ENCODE assay signal across 10 mouse cellular contexts in the genomic region with DNA sequence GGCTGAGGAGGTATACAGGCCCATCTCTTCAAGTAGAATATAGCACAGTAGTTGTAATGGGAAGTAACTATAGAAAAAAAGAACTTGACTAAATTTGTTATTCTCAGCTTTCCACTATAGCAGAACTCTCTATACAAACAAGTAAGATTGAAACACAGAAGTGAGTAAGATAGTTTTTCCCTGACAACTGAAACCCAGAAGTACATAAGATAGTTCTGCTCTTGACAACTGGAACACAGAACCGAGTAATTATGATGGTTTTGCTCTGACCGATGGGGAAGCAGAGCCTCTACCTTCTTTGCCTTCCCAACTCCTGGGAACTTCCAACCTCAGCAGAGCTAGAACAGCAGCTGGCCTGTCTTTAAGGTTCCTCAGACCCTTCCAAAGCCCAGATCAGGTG. TPM values are rescaled to one million over a fixed set of nuclear protein-coding genes. Genes with fewer than 3 reads are reported as not detected.
DNase-seq lines count a peak whose midpoint lies in the region; ATAC-seq and TF ChIP-seq lines count a peak whose summit lies in the region.
"Had no signal": no experiment of that assay in that cellular context is flagged by ENCODE, and none has a peak within 500 bp of the region (broad histone marks: within the 10 kb centered on the region; RNA-seq: fewer than 3 reads in every experiment).

No protein-coding gene starts in this region.

- H3K79me2 ChIP-seq in myocyte (ENCODE audit: control insufficient read depth, insufficient read depth), result no peaks in the 10 kb centered on the region

- no peak overlapping the region for H3K4me3 ChIP-seq in intestine, embryonic 15.5 days (replicated peaks)
- no peak overlapping the region for H3K4me3 ChIP-seq in intestine, embryonic 16.5 days (ENCODE audit: low read length)
- H3K4me3 ChIP-seq in G1E (ENCODE audit: low read depth, low read length) (peak overlapping the region; percentile 79; the same call in 1 of the 2 replicates), myocyte (no peak overlapping the region)
- H3K4me3 ChIP-seq in intestine, postnatal 0 days (ENCODE audit: low read depth, low read length), result peak overlapping the region; percentile 89; the same call in 1 of the 2 replicates
- no peak overlapping the region for H3K4me3 ChIP-seq in midbrain, embryonic 15.5 days

- DNase-seq in G1E (ENCODE audit: low spot score), result no peak
- DNase-seq in cerebellum, adult 8-10 months, result no peak
- DNase-seq: adrenal gland, adult 8-10 months; gastrocnemius, postnatal 14 days had no signal

- no peak overlapping the region for H3K9ac ChIP-seq in intestine, embryonic 15.5 days
- H3K9ac ChIP-seq in intestine, embryonic 16.5 days (ENCODE audit: low read depth, low read length), result no peak overlapping the region
- no peak overlapping the region for H3K9ac ChIP-seq in intestine, postnatal 0 days (ENCODE audit: low read depth, low read length)
- H3K9ac ChIP-seq in midbrain, embryonic 15.5 days, result no peak overlapping the region

- no peak overlapping the region for H3ac ChIP-seq in myocyte (ENCODE audit: control insufficient read depth, insufficient read length)

- no peak overlapping the region for H3K27ac ChIP-seq in intestine, embryonic 15.5 days
- H3K27ac ChIP-seq in intestine, embryonic 16.5 days (ENCODE audit: low read length), result no peak overlapping the region
- peak overlapping the region; percentile 57; the same call in 1 of the 2 replicates for H3K27ac ChIP-seq in intestine, postnatal 0 days (ENCODE audit: low read depth, low read length)
- no peak overlapping the region for H3K27ac ChIP-seq in midbrain, embryonic 15.5 days

- H3K9me3 ChIP-seq in intestine, embryonic 15.5 days, result no peaks in the 10 kb centered on the region
- no peaks in the 10 kb centered on the region for H3K9me3 ChIP-seq in intestine, embryonic 16.5 days (ENCODE audit: control insufficient read depth, low read length)
- H3K9me3 ChIP-seq in G1E (replicated peaks), result no peaks in the 10 kb centered on the region
- H3K9me3 ChIP-seq in intestine, postnatal 0 days (ENCODE audit: control insufficient read depth), result no peaks in the 10 kb centered on the region
- H3K9me3 ChIP-seq in midbrain, embryonic 15.5 days, result no peaks in the 10 kb centered on the region

- no peak for ATAC-seq in intestine, embryonic 15.5 days
- no peak for ATAC-seq in intestine, embryonic 16.5 days
- ATAC-seq in G1E (ENCODE audit: extremely low read depth, insufficient number of reproducible peaks, low FRiP score, poor library complexity, severe bottlenecking), result no peak
- ATAC-seq in intestine, postnatal 0 days, result no peak
- no peak for ATAC-seq in midbrain, embryonic 15.5 days (replicated peaks)
- ATAC-seq: forebrain, embryonic 14.5 days had no signal

- 82% methylated on average over 2 of the region's 2 CpGs for WGBS in intestine, embryonic 15.5 days
- WGBS in intestine, embryonic 16.5 days, result 79% methylated on average over 2 of the region's 2 CpGs
- WGBS in intestine, postnatal 0 days, result 86% methylated on average over 2 of the region's 2 CpGs
- WGBS in midbrain, embryonic 15.5 days, result 90% methylated on average over 2 of the region's 2 CpGs

- TF ChIP-seq POLR2A in myocyte (IDR thresholded peaks at IDR 0.05; ENCODE audit: insufficient read length, low read depth), result no peak

- peak overlapping the region; percentile 94; the same call in 1 of the 2 replicates for H3K4me2 ChIP-seq in intestine, embryonic 15.5 days (replicated peaks)
- H3K4me2 ChIP-seq in intestine, embryonic 16.5 days (ENCODE audit: low read depth, low read length), result no peak overlapping the region
- H3K4me2 ChIP-seq in intestine, postnatal 0 days (replicated peaks; ENCODE audit: low read depth), result peak overlapping the region; percentile 87
- H3K4me2 ChIP-seq in myocyte (ENCODE audit: low read depth), result peak overlapping the region; percentile 84
- no peak overlapping the region for H3K4me2 ChIP-seq in midbrain, embryonic 15.5 days

- H3K27me3 ChIP-seq in intestine, embryonic 15.5 days (replicated peaks), result no peaks in the 10 kb centered on the region
- H3K27me3 ChIP-seq in intestine, embryonic 16.5 days (replicated peaks; ENCODE audit: control insufficient read depth, insufficient read depth, low read length), result no peaks in the 10 kb centered on the region
- H3K27me3 ChIP-seq in G1E (ENCODE audit: insufficient read depth, low read length), result no peaks in the 10 kb centered on the region
- no peaks in the 10 kb centered on the region for H3K27me3 ChIP-seq in intestine, postnatal 0 days (replicated peaks; ENCODE audit: control insufficient read depth, insufficient read depth, low read length)
- no peaks in the 10 kb centered on the region for H3K27me3 ChIP-seq in myocyte (ENCODE audit: control insufficient read depth, insufficient read depth, insufficient read length)
- H3K27me3 ChIP-seq in midbrain, embryonic 15.5 days (replicated peaks), result no peaks in the 10 kb centered on the region

- H3K4me1 ChIP-seq in intestine, embryonic 15.5 days (replicated peaks), result peaks cover 23% of the 10 kb centered on the region
- peaks cover 21% of the 10 kb centered on the region for H3K4me1 ChIP-seq in intestine, embryonic 16.5 days (ENCODE audit: control insufficient read depth, insufficient read depth, low read length)
- H3K4me1 ChIP-seq in G1E (ENCODE audit: insufficient read depth, low read depth, low read length), result peaks cover 66% of the 10 kb centered on the region
- H3K4me1 ChIP-seq in intestine, postnatal 0 days (replicated peaks; ENCODE audit: control insufficient read depth, insufficient read depth, low read length), result 0 out of 2 replicates have a peak, but pooled peaks cover 8% of the 10 kb centered on the region
- peaks cover 21% of the 10 kb centered on the region for H3K4me1 ChIP-seq in midbrain, embryonic 15.5 days

- H3K36me3 ChIP-seq in intestine, embryonic 15.5 days, result no peaks in the 10 kb centered on the region
- H3K36me3 ChIP-seq in intestine, embryonic 16.5 days (ENCODE audit: control insufficient read depth, insufficient read depth, low read length), result no peaks in the 10 kb centered on the region
- H3K36me3 ChIP-seq in G1E (replicated peaks), result peaks cover 70% of the 10 kb centered on the region
- H3K36me3 ChIP-seq in intestine, postnatal 0 days (ENCODE audit: control insufficient read depth, insufficient read depth), result no peaks in the 10 kb centered on the region
- no peaks in the 10 kb centered on the region for H3K36me3 ChIP-seq in myocyte (ENCODE audit: control insufficient read depth, insufficient read depth)
- no peaks in the 10 kb centered on the region for H3K36me3 ChIP-seq in midbrain, embryonic 15.5 days (replicated peaks)

- no peak for TF ChIP-seq CTCF in G1E (IDR thresholded peaks at IDR 0.05; ENCODE audit: low read depth, low read length)
- TF ChIP-seq CTCF in intestine, postnatal 0 days (IDR thresholded peaks at IDR 0.05; ENCODE audit: low read depth), result no peak

RNA-seq across cellular contexts. Expression of gene Rab43, which starts 2.8 kb away (rescaled TPM):
- 11.0 and 12.2 TPM in 2 replicates for polyA plus RNA-seq in intestine, embryonic 15.5 days (2015; fragmentation: Nextera tagmentation; extraction: Ambion mirVana)
- 11.3 and 12.2 TPM in 2 replicates for polyA plus RNA-seq in intestine, embryonic 16.5 days (2015; fragmentation: Nextera tagmentation; extraction: Ambion mirVana)
- total RNA-seq in G1E (2014; fragmentation: Nextera tagmentation) (20.1 and 34.8 TPM in 2 replicates), G1E (2017) (11.5 and 15.5 TPM in 2 replicates)
- polyA plus RNA-seq in G1E (2012) (30.8 and 62.5 TPM in 2 replicates), myocyte (2012; fragmentation: generic; extraction: Trizol) (14.8 TPM)
- polyA plus RNA-seq in intestine, postnatal 0 days (2015; fragmentation: Nextera tagmentation; extraction: Ambion mirVana), result 25.5 and 25.9 TPM in 2 replicates
- polyA plus RNA-seq in midbrain, embryonic 15.5 days (2015; fragmentation: Nextera tagmentation; extraction: Ambion mirVana), result 10.2 and 12.6 TPM in 2 replicates

RNA-seq across cellular contexts. Expression of gene Gm45140, which starts 26.5 kb away (rescaled TPM):
- polyA plus RNA-seq in intestine, embryonic 15.5 days (2015; fragmentation: Nextera tagmentation; extraction: Ambion mirVana), result 3.3 and 4.1 TPM in 2 replicates
- polyA plus RNA-seq in intestine, embryonic 16.5 days (2015; fragmentation: Nextera tagmentation; extraction: Ambion mirVana), result 3.7 and 4.1 TPM in 2 replicates
- total RNA-seq in G1E (2014; fragmentation: Nextera tagmentation) (10.5 and 12.1 TPM in 2 replicates), G1E (2017) (17.5 and 19.5 TPM in 2 replicates)
- polyA plus RNA-seq in G1E (2012) (9.0 and 13.8 TPM in 2 replicates), myocyte (2012; fragmentation: generic; extraction: Trizol) (2.6 TPM)
- polyA plus RNA-seq in intestine, postnatal 0 days (2015; fragmentation: Nextera tagmentation; extraction: Ambion mirVana), result 1.3 and 2.0 TPM in 2 replicates
- polyA plus RNA-seq in midbrain, embryonic 15.5 days (2015; fragmentation: Nextera tagmentation; extraction: Ambion mirVana), result 2.9 and 3.0 TPM in 2 replicates

RNA-seq across cellular contexts. Expression of gene Isy1, which starts 29.5 kb away (rescaled TPM):
- 50.7 and 58.1 TPM in 2 replicates for polyA plus RNA-seq in intestine, embryonic 15.5 days (2015; fragmentation: Nextera tagmentation; extraction: Ambion mirVana)
- polyA plus RNA-seq in intestine, embryonic 16.5 days (2015; fragmentation: Nextera tagmentation; extraction: Ambion mirVana), result 42.5 and 50.5 TPM in 2 replicates
- total RNA-seq in G1E (2014; fragmentation: Nextera tagmentation) (46.7 and 53.5 TPM in 2 replicates), G1E (2017) (62.5 and 65.2 TPM in 2 replicates)
- polyA plus RNA-seq in G1E (2012) (46.2 and 54.9 TPM in 2 replicates), myocyte (2012; fragmentation: generic; extraction: Trizol) (21.1 TPM)
- polyA plus RNA-seq in intestine, postnatal 0 days (2015; fragmentation: Nextera tagmentation; extraction: Ambion mirVana), result 24.5 and 26.4 TPM in 2 replicates
- polyA plus RNA-seq in midbrain, embryonic 15.5 days (2015; fragmentation: Nextera tagmentation; extraction: Ambion mirVana), result 19.3 and 20.9 TPM in 2 replicates

RNA-seq across cellular contexts. Expression of gene Gp9, which starts 31.3 kb away (rescaled TPM):
- polyA plus RNA-seq in intestine, embryonic 15.5 days (2015; fragmentation: Nextera tagmentation; extraction: Ambion mirVana), result 1.4 and 2.2 TPM in 2 replicates
- polyA plus RNA-seq in intestine, embryonic 16.5 days (2015; fragmentation: Nextera tagmentation; extraction: Ambion mirVana), result 1.5 and 2.0 TPM in 2 replicates
- 4.7 and 6.4 TPM in 2 replicates for total RNA-seq in G1E (2014; fragmentation: Nextera tagmentation)
- total RNA-seq in G1E (2017), result 1.6 and 2.2 TPM in 2 replicates
- 6.3 and 9.1 TPM in 2 replicates for polyA plus RNA-seq in G1E (2012)
- polyA plus RNA-seq in intestine, postnatal 0 days (2015; fragmentation: Nextera tagmentation; extraction: Ambion mirVana), result 2.1 and 2.3 TPM in 2 replicates
- polyA plus RNA-seq in myocyte (2012; fragmentation: generic; extraction: Trizol), result not detected
- 0.93 and 1.0 TPM in 2 replicates for polyA plus RNA-seq in midbrain, embryonic 15.5 days (2015; fragmentation: Nextera tagmentation; extraction: Ambion mirVana)
- total RNA-seq: gastrocnemius, postnatal 14 days had no signal

RNA-seq across cellular contexts. Expression of gene Cnbp, which starts 41.8 kb away (rescaled TPM):
- polyA plus RNA-seq in intestine, embryonic 15.5 days (2015; fragmentation: Nextera tagmentation; extraction: Ambion mirVana), result 991 and 1,100 TPM in 2 replicates
- 831 and 949 TPM in 2 replicates for polyA plus RNA-seq in intestine, embryonic 16.5 days (2015; fragmentation: Nextera tagmentation; extraction: Ambion mirVana)
- total RNA-seq in G1E (2014; fragmentation: Nextera tagmentation) (679 and 832 TPM in 2 replicates), G1E (2017) (948 and 1,031 TPM in 2 replicates)
- polyA plus RNA-seq in G1E (2012) (124 and 135 TPM in 2 replicates), myocyte (2012; fragmentation: generic; extraction: Trizol) (196 TPM)
- 385 and 395 TPM in 2 replicates for polyA plus RNA-seq in intestine, postnatal 0 days (2015; fragmentation: Nextera tagmentation; extraction: Ambion mirVana)
- 467 and 483 TPM in 2 replicates for polyA plus RNA-seq in midbrain, embryonic 15.5 days (2015; fragmentation: Nextera tagmentation; extraction: Ambion mirVana)

Comparison
In these comparisons a context has a peak if more than half of its experiments do, and no peak if none do; other contexts are left out.
1. H3K4me2 ChIP-seq: peak in intestine, embryonic 15.5 days (single experiment), intestine, postnatal 0 days (single experiment) and myocyte (single experiment); none in intestine, embryonic 16.5 days (single experiment) and midbrain, embryonic 15.5 days (single experiment).
2. H3K4me3 ChIP-seq: peak in G1E (single experiment) and intestine, postnatal 0 days (single experiment); none in intestine, embryonic 15.5 days (single experiment), intestine, embryonic 16.5 days (single experiment), myocyte (single experiment) and midbrain, embryonic 15.5 days (single experiment).